Mouse (Mus musculus) gastrocnemius, postnatal 4 days (tissue): ENCODE results near the gene Rtn2. TPM values are rescaled to one million over a fixed set of nuclear protein-coding genes. Genes with fewer than 3 reads are reported as not detected.

Experiments used
- DNase-seq, 2 experiments: peaks; one replicate each; pipeline ENCODE4 v3.0.0; 2021 to 2022; ENCODE audit warnings: low spot score in 2 of 2, mixed read lengths in 2 of 2
- total RNA-seq, 2 experiments: library from RNA; stranded (reverse); gene quantifications; 2 replicates each; pipeline ENCODE4 v1.2.3; 2021

Rtn2 gene
- total RNA-seq, 2 experiments from 2014 or later = 473 to 501 TPM

DNA sequence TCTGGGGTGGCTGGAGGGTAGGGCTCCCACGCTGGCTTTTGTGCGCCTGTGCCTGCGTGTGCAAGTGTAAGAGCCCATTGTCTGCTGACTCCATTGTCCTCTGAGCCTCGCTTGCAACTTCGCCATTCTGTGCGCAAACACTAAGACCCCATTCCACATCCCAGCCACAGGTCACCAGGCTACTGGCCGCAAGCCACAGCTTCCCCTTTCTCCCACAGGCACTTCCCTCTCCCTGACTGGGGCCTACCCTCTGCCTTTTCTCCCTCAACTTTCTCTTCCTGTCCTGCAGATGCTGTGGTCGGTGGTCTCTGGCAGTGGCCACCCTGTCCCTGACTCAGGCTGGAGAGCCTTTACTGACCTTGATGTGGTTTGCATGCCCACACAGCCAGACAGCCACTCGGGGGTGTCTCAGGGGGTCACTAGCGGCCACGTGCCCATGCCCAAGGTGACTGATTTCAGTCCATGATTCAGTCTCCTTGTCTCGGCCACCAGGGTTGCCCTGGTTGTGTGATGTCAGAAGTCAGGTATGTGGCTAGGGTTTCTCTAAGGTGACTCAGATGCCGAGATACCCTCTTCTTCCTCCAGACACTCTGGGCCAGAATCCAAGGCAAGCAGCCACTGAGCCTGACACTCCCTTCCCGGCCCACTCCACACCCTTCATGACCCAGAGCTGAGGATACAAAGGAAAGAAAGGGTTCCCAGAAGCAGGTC is 34.2 kb downstream of the Rtn2 start:
- no peak for DNase-seq

DNA sequence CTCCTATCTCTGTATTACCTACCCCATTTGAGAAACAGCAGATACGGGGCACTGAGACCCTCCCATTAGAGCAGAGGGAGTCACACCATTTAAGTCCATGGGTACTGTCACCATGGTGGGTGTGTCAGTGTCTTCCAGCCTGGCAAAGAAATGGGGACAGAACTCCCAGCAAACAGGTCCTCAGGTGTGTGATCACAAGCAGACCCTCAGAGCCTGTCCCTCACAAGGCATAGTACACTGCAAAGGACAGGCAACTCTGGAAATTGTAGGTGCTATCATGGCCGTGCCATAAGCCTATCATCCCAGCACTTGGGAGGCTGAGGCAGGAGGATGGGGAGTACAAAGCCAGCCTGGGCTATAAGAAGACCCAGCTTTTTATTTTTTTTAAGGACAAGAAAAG is 35.8 kb downstream of the Rtn2 start:
- no peak for DNase-seq

DNA sequence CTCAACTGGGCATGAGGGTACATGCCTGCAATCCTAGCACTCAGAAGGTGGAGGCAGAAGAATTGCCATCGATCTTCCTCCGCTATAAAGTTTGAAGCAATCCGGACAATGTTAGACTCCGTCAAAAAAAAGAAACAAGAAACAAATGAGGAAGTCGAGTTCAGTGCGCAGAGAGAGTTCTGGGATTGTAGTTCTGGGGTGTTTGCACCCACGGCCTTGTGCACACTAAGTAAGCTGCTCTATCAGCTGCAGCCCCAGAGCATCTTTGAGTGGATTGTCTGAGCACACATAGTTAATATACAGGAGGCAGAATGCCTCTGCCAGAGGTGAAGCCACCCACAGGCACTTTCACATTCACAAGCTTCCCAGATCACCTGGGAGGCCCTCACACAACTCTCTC is 36.3 kb downstream of the Rtn2 start:
- DNase-seq = no peak

DNA sequence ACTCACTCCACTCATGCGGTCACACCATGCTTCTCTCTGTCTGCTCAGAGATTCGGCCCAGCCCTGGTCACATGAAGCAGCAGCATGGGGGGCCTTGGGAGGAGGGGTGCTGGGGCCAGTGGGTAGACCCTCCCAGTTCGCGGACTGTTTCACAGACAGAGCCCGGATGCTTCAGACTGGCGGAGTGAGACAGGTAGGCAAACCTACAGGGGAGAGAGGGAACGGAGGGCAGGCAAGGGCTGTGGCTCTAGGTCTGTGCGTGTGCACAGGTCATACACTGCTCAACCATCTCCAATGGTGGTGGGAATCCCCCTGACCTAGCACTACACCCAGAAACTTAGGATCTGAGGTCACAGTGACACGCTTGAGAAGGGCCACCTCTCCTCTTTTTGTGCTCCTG is 37.0 kb downstream of the Rtn2 start:
- no peak for DNase-seq

DNA sequence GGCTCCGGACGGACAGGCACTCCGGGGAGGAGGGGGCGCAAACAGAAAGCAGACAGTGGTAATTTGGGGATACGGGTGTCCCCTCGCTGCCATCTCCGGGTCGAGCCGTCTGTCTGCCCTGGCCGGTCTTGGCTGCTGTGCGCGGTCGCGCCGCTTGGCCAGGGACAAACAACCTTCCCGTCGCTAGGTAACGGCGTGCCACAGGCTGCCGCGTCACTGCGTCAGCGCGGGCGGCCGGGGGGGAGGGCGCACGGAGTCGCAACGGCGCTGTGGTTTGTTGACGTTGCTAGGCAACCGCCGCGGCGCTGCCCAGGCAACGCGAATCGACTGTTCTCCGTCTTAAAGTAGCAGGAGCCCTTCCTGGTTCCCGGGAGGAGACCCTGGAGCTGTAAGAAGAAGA is 37.5 kb downstream of the Rtn2 start:
- peak; percentile 89 to 96 for DNase-seq

DNA sequence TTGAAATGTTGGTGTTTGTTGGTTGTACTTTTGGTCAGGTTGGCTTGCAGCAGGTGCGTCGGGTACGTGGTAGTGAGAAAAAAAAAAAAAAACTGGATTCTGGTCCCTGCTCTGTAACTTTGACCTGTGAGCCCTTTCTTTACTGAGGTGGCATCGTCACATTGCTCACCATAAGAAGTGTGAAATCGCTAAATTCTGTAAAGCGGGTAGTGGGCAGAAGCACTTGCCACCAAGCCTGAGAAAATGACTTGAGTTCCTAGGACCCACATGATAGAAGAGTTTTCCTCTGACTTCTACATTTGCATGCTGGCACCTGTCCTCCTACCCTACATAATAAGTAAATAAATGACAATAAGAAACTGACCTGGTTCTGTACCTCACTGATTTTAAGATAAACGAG is 38.2 kb downstream of the Rtn2 start:
- no peak for DNase-seq

DNA sequence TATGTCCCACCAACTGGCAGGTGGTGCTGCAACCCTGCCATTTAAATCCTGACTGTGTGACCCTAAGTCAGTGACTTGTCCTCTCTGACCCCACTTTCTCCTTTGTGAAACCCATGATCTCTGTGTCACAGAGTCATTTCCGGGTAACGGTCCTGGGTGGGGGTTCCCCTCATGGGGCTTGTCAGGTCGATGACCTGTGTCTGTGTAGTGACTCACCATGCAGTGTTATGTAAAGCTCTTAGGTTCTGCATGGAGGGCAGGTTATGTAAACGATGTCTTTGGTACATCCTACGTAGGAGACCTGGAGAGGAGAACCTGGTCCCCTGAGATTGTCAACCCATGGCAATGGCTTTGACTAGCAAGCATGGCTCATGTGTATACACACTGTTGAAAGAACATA is 39.0 kb downstream of the Rtn2 start:
- DNase-seq = no peak

DNA sequence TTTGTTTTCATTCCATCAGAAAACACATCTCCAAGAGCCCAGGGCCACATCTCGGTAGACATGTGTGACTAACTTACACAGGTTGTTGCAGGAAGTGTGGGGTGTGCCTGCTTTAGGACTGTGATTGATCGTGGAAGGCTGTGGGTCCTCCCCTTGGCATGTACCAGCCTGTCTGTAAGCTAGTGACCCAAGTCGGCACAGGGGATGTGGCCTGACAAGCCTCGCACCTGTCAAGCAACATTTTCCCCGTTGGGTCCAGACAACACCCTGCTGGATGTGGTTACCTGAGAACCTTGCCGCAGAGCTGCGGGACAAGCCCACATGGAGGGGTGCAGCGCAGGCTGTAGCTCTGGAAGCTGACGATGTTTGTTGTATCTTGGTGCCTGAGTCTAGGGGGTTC is 40.1 kb downstream of the Rtn2 start:
- no peak for DNase-seq

DNA sequence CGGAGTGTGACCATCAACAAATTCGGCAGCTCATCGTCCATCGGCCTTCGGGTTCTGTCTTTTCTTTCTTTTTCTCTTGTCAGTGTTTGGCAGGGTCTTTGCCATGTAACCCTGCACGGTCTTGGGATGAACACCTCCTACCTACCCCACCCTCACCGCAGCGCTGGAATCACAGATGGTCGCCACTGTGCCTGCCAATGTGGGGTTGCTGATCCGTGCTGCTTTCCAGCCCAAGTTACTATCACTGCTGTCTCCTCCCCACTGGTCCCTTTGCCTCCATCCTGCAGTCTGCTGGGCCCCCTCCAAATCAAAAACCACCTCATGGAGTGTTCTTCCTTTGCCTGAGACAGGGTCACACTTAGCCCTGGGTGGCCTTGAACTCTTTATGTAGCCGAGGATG is 41.8 kb downstream of the Rtn2 start:
- DNase-seq = no peak

DNA sequence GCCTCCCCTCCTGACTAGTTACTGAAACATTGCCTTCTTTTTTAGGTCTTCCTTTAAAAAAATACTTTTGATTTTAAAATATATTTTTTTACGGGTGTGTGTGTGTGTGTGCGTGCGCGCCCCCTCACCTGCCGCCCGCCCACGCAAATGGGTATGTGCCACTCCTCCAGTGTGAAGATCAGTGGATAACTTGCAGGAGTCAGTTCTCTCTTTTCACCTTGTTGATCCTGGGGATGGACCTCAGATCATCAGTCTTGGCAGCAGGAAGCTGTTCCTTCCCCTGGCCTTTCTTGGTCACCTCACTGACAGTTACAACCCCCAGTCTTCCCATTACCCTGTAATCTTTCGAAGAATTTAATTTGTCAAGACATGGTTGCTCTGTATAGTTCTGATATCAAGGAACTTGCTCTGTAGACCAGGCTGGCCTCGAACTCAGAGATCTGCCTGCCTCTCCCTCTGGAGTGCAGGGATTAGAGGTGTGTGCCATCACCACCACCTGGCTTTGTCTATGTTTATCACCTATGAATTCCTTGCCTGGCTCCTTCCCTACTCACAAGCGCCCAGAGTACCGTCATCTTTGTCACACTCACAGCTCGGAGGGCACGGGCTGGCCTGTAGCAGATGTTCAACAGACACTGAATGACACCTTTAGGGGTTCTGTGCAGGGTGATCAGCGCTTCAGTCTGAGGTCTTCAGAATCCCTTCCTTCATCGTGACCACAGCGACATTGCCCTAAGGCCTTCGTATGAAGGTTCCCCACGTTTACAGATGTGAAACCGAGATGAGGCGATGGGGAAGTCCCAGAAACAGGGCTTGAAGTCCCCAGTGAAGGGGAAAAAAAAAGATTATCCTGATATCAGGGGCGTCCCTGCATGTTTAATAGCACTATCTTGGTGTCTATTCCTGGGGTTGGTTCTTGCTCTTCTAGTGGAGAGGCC is 43.1 kb downstream of the Rtn2 start:
- DNase-seq = no peak

DNA sequence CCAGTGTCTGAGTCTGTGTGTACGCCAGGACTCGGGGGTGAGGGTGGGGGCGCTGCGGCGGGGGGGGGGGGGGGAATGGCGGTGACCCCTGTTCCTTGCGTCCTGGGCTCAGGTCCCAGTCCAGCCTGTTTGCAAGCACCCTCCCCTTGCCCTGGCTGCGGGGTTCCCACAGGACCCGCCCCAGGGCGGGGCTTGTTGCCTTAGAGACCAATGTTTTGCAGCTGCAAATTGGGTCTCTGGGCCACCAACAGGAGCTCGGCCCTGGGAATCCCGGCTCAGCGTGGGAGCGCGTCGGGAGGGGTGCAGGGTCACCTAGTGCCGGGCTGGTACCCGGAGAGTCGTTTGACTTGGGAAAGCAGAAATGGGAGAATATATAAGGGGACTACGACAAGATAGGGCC is 43.9 kb downstream of the Rtn2 start:
- peak; percentile 68 to 89 for DNase-seq

DNA sequence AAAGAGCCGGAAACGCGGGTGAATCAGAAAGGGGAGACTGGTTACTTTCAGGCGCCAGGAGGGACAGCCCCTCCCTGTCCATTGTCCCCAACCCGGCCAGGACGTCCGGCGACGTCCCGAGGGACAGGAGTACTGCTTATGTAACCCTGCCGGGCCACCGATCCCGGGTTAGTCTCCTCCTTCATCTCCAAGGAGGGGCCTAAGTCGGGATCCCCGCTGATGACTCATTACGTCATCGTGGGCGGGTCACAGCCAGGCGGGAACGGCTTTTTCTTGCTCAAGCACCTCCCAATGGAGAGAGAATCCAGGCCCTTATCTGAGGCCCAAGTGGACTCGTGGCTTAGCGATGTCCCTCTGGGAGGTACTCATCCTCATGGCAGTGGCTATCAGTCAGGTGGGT is 44.7 kb downstream of the Rtn2 start:
- peak; percentile 69 to 83 for DNase-seq

DNA sequence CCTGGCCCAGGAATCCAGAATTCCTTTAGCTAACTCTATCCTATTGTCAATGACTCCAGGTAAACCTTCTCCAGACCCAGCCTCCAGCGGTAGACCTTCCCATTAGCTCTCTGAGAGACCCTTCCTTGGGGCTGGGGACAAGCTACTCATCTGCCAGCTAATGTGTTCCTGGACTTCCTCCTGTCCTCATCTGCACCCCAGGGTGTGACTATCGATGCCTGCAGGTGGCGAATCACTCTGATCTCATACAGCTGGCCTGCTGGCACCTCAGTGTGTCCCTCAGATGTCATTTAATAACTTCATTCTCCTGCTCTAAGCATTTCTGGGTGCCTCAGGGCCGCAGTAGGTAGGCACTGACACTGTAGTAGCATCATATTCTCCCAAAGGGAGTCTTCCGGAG is 45.4 kb downstream of the Rtn2 start:
- DNase-seq = no peak

DNA sequence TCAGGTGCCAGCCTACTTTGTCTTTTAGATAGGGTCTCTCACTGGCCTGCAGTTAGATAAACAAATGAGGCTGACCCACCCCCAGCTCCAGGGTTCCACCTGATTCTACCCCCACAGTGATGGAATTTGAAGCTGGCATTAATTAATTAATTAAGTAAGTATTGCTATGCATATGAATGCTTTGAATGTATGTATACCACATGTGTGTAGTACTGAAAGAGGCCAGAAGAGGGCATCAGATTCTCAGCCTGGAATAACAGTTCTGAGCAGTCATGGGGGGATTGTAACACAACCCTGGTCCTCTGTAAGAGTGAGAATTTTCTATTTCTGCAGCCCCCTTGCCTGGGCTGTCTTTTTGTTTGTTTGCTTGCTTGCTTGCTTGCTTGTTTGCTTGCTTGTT is 46.0 kb downstream of the Rtn2 start:
- DNase-seq = no peak

DNA sequence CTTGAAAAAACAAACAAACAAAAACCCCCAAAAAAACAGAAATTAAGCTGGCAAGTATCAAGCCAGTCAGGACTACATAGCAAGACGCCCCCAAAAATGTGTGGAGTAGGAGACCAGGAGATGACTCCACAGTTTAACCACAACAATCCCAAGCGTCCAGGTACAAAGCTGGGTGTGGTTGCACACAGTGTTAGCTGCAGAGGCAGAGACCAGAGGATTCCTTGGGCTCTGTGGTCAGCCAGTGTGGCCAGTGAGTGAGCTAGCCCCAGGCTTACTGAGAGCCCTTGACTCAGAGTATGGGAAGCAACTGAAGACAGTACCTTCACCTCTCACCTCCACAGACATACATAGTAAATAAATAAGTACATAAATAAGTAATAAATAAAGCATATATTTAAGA is 49.5 kb downstream of the Rtn2 start:
- DNase-seq = no peak

DNA sequence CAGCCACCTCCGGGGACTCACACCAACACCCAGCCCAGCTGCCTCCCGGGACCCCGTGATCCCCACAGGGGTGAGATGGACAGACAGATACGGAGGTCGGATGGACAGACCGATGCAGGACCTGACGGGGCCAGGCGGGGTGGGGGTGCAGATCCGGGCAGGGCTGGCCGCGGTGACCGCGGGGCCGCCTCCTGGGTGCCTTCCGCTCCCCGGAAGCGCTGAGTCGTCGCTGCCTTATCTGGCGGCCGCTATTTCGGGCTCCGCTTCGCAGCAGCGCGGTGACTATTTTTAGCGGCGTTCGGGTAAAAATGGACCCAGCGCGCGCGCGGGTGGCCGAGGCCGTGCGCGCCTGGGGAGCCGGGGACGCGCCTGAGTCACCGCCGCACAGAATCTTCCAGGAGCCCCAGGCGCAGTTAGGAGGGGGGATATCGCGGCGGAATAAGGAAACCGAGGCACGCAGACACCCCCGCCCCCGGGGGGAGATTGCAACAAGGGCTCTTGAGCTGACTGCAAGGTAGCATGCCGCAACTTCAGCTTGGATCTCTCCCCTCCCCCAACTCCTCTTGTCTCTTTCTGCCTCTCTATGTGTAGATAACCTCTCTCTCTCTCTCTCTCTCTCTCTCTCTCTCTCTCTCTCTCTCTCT is 50.4 kb downstream of the Rtn2 start:
- DNase-seq = peak; percentile 55 to 74

DNA sequence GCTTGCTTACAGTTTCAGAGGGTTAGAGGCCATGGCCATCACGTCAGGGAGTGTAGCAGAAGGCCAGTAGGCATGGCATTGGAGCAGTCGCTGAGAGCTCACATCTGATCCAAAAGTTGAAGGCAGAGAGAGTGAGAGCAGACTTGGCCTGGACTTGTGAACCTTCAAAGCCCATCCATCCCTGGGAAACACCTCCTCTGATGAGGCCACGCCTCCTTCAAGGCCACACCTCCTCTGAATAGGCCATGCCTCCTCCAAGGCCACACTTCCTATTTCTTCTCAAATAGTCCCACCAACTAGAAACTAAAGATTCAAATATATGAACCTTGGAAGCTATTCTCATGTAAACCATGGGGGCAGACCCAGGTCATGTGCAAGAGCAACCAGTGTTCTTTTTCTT is 53.2 kb downstream of the Rtn2 start:
- peak in 1 of 2 experiments; percentile 12 for DNase-seq

DNA sequence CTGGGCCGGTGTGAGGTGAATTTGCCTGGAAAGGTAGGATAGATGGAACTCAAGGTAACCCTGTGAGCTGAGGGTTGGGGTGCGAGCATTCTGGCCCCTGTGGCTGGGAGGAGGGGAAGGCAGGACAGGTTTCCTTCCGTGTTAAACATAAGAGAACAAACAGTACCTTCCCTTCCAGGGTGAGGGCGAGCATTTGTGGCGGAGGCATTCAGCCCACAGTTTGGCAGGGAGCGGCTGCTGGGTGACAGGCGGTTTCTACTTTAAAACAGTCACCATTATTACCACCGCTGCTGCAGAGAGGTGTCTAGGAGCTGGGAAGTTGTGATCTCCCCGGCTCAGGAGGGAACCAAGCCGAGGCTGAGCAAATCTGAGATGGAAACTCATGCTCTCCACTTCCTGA is 54.7 kb downstream of the Rtn2 start:
- DNase-seq = peak in 1 of 2 experiments; percentile 15

DNA sequence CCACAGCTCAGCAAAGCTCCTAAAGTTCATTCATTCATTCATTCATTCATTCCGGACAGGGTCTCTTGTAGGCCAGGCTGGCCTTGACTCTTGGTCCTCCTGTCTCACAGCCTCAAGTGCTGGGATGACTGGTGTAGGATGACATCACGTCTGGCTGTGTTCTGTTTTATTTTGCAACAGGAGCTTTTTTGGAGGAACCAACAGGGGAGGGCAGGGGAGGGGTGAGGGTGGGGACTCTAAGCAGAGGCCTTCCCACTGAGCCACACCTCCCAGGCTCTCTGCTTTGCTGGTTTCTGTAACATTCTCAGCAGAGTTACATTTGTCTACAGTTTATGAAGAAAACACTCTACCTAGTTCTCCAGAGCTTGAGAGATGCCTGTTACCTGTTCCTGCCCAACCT is 55.6 kb downstream of the Rtn2 start:
- DNase-seq = no peak

DNA sequence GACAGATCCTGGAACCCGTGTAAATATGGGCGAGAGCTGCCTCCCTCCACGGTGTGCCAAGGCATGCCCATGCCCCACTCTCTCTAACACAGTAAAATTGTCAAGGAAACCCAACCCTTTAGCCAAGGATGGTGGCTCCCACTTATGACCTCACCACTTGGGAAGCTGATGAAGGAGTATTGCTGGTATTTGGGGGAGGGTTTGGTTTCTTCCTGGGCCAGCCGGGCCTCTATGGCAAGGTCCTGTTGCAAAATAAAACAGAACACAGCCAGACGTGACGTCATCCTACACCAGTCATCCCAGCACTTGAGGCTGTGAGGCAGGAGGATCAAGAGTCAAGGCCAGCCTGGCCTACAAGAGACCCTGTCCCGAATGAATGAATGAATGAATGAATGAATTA is 56.2 kb downstream of the Rtn2 start:
- DNase-seq = no peak

DNA sequence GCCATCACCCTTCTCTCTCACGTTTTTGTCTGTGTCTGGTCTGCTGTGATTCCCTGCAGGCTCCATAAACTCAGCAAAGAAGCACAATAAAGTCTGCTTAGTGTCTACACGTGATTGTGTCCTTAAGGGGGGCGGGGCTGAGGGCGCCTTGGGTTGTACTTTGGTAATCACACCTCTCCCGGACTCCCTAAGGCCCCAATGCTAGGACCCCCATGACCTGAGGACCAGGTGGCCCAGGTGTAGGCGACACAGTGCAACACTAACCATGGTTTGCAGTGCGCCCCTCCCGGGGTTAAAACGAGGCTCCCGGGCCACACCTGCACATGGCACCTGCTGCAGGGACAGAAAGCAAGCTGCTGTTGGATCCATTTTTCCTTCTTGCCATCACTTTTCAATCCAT is 58.8 kb downstream of the Rtn2 start:
- peak in 1 of 2 experiments; percentile 15 for DNase-seq

DNA sequence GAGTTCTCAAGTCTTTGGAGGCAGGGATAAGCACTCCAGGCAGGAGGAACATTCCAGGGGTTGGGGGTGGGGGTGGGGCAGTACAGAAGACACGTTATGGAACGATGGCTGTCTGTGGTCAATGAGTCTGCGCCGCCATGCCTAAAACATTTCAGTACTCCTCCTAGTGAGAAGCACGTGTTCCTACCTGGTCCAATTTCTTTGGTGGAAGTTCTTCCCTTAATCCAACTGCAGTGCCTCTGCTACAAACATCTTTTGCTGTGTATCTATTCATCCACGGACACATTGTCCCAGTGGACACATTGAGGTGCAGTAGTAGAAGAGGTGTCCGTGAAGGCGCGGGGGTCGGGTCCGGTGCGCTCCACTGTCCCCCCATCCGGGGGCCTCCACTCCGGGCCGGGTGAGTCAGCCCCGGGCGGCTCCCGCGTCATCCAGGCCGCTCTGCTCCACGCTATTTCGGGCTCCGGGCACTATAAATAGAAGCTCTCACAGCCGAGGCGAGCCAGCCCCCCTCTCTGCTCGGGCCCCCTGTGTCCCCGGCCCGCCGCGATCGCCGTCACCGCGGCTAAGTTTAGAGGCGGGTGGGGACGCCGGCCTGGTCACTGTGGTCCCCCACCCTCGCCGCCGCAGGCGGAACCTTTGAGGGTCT is 59.5 kb downstream of the Rtn2 start:
- peak; percentile 40 to 56 for DNase-seq
